Mouse (Mus musculus) B cell, adult 62 days (primary cell): ENCODE results near the gene Taok2. TPM values are rescaled to one million over a fixed set of nuclear protein-coding genes. Genes with fewer than 3 reads are reported as not detected.

ENCODE experiments used
- total RNA-seq: library from RNA; stranded (reverse); gene quantifications from 4 replicates; pipeline ENCODE4 v1.2.4, GENCODE M21; 2023

The Taok2 gene
- total RNA-seq: 79.8 to 90.3 TPM (median 84.2 TPM) in 4 replicates

GRCm38 (mm10) chr7:126884286-126885164, at the start of gene Taok2:
Gene Taok2 (minus strand): TSS chr7:126884703.

GRCm38 (mm10) chr7:126928384-126929037, 44.0 kb upstream of the Taok2 start, which contains the start of gene Kctd13:
Gene Kctd13 (plus strand): TSS chr7:126928879.

DNA sequence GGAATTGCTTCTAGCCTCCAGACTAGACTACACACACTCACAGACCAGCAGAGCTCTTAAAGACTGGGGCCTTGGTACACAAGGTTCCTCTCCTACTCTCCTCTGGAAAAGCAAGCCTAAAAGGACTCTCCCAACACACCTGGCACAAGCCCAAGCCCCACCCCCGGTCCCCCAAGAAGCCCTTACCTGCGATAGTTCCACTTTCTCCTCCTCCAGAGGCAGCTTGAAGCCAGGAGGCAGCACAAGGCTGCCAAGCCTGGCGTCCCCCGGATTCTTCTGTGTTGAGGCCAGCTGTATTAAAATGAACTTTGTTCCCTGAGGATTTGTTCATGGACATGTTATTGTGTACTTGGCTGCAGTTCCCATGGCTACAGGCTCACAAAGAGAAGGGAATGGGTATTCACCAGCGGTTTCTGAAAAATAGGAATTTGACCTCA, 38.1 kb upstream of the Taok2 start, which contains the start of gene Tmem219:
TSS of gene Tmem219 (minus strand) at position 294 of the 437 bp plus-strand sequence.

DNA sequence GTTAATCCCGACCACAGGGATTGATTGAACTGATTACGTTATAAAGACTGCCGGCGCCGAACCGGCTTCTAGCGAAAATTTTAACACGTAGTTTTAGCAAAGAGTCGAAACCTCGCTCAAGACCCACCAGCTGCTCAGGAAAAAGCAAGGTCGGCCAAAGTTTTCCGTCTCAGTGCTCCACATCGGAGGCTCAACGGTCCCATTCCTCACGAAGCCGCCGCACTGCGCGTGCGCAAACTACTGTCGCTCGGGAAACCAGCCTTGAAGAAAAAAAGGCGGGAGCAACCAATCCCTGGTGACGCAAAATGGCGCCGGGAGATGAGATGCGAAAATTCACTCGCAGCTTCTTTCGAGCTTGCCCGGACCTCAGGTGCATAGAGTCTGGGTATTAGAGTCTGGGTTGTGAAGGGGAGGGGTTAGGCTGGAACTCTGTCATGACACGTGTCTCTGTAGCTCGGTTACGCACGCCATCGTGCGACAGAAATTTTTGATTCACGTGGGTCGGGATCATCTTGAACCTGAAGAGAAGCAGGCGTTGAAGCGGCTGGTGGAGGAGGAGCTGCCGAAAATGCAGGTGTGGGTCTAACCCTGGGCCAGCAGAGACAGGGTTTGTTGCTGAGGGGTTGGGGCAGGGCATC, 22.2 kb downstream of the Taok2 start, which contains the start of gene Ino80e:
TSS of gene Ino80e (minus strand) at position 231 of the 638 bp plus-strand sequence.

GRCm38 (mm10) chr7:126861429-126862130, 22.9 kb downstream of the Taok2 start, which contains the start of gene Hirip3:
Gene Hirip3 (plus strand): TSS chr7:126861972.

GRCm38 (mm10) chr7:126847116-126847420, 37.4 kb downstream of the Taok2 start, which contains the start of gene Doc2a:
Gene Doc2a (plus strand): TSS chr7:126847416.

DNA sequence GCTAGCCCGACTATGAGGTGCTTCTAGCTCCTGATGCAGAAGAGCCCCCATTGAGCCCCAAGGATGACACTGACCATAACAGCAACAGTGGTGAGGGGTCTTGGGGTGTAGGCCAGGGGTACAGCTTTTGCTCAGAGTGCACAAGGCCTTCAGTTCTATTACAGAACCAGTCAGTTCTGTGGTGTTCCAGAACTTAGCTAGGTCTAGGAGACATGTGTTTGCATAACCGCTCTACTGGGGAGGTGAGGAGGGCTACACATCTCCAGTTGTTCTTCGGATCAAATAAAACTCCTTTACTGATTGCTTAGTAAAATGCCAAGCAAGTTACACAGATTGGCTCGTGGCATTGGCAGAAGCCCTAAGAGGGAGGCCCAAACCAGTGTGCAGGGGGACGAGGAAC, 53.0 kb downstream of the Taok2 start, which contains the start of gene 4930451I11Rik:
TSS of gene 4930451I11Rik (minus strand) at position 101 of the 400 bp plus-strand sequence.

Other genes with a start within 250 kb of the Taok2 start
- 56.8 to 72.7 TPM (median 63.1 TPM) in 4 replicates for gene Sgf29, start 235.4 kb downstream of the Taok2 start, total RNA-seq
- gene Sult1a1, start 208.3 kb downstream of the Taok2 start, total RNA-seq: 0.46 TPM in 1 of 4 replicates, not detected in the others
- gene Bola2, start 189.3 kb downstream of the Taok2 start, total RNA-seq: 90.9 to 132 TPM (median 97.6 TPM) in 4 replicates
- gene Slx1b, start 188.9 kb downstream of the Taok2 start, total RNA-seq: 4.7 to 6.0 TPM (median 5.2 TPM) in 4 replicates
- 1,245 to 1,260 TPM (median 1,252 TPM) in 4 replicates for gene Coro1a, start 176.9 kb downstream of the Taok2 start, total RNA-seq
- gene Mapk3, start 125.1 kb downstream of the Taok2 start, total RNA-seq: 42.9 to 46.2 TPM (median 43.3 TPM) in 4 replicates
- gene Gdpd3, start 118.4 kb downstream of the Taok2 start, total RNA-seq: 2.3 to 5.6 TPM (median 3.7 TPM) in 4 replicates
- gene Ypel3, start 107.7 kb downstream of the Taok2 start, total RNA-seq: 220 to 232 TPM (median 230 TPM) in 4 replicates
- gene Tbx6, start 103.2 kb downstream of the Taok2 start, total RNA-seq: 7.8 to 8.8 TPM (median 8.4 TPM) in 4 replicates
- gene Ppp4c, start 92.2 kb downstream of the Taok2 start, total RNA-seq: 252 to 268 TPM (median 266 TPM) in 4 replicates
- gene Fam57b, start 87.0 kb downstream of the Taok2 start, total RNA-seq: 0.33 TPM in 1 of 4 replicates, not detected in the others
- gene 4930451I11Rik, start 53.1 kb downstream of the Taok2 start, total RNA-seq: not detected in 4 replicates
- gene Doc2a, start 37.3 kb downstream of the Taok2 start, total RNA-seq: not detected in 4 replicates
- gene Hirip3, start 22.7 kb downstream of the Taok2 start, total RNA-seq: 20.9 to 32.3 TPM (median 26.0 TPM) in 4 replicates
- gene Ino80e, start 22.3 kb downstream of the Taok2 start, total RNA-seq: 78.5 to 88.5 TPM (median 82.9 TPM) in 4 replicates
- 37.9 to 43.4 TPM (median 42.2 TPM) in 4 replicates for gene Tmem219, start 38.2 kb upstream of the Taok2 start, total RNA-seq
- gene Kctd13, start 44.2 kb upstream of the Taok2 start, total RNA-seq: 39.8 to 42.9 TPM (median 41.8 TPM) in 4 replicates
- not detected in 4 replicates for gene Asphd1, start 64.9 kb upstream of the Taok2 start, total RNA-seq
- 4.0 to 6.6 TPM (median 5.4 TPM) in 4 replicates for gene Sez6l2, start 65.9 kb upstream of the Taok2 start, total RNA-seq
- gene Cdipt, start 91.2 kb upstream of the Taok2 start, total RNA-seq: 62.8 to 64.5 TPM (median 64.2 TPM) in 4 replicates
- 0.39 to 2.0 TPM (median 0.92 TPM) in 4 replicates for gene Cdiptos, start 91.4 kb upstream of the Taok2 start, total RNA-seq
- gene Mvp, start 129.9 kb upstream of the Taok2 start, total RNA-seq: 40.5 to 49.3 TPM (median 44.5 TPM) in 4 replicates
- 3.2 to 10.6 TPM (median 8.7 TPM) in 3 of 4 replicates, not detected in the other for gene Pagr1b, start 131.8 kb upstream of the Taok2 start, total RNA-seq
- gene Pagr1a, start 132.6 kb upstream of the Taok2 start, total RNA-seq: 10.5 to 44.7 TPM (median 14.2 TPM) in 4 replicates
- 7.4 to 42.0 TPM (median 30.9 TPM) in 4 replicates for gene Gm42742, start 136.4 kb upstream of the Taok2 start, total RNA-seq
- gene Prrt2, start 136.5 kb upstream of the Taok2 start, total RNA-seq: 1.4 to 2.1 TPM (median 1.8 TPM) in 3 of 4 replicates, not detected in the other
- 210 to 225 TPM (median 222 TPM) in 4 replicates for gene Maz, start 142.3 kb upstream of the Taok2 start, total RNA-seq
- 1.3 to 3.1 TPM (median 2.1 TPM) in 4 replicates for gene Kif22, start 157.8 kb upstream of the Taok2 start, total RNA-seq
- gene Zg16, start 202.6 kb upstream of the Taok2 start, total RNA-seq: 0.98 to 4.6 TPM (median 1.9 TPM) in 3 of 4 replicates, not detected in the other
- 51.6 to 60.7 TPM (median 59.8 TPM) in 4 replicates for gene AI467606, start 206.7 kb upstream of the Taok2 start, total RNA-seq
- gene Qprt, start 237.5 kb upstream of the Taok2 start, total RNA-seq: 0.37 TPM in 1 of 4 replicates, not detected in the others